Mouse (Mus musculus) stomach, postnatal 0 days (tissue): ENCODE measurements around the gene Fst.

ENCODE experiments used
- CTCF ChIP-seq: IDR thresholded peaks from 2 replicates; pipeline ENCODE4 v1.5.1; 2016; ENCODE audit warnings: antibody characterized with exemption, low read depth, mild to moderate bottlenecking, moderate library complexity
- EP300 ChIP-seq: optimal IDR thresholded peaks from 2 replicates; pipeline ENCODE3; 2016; ENCODE audit warnings: antibody characterized with exemption

DNA sequence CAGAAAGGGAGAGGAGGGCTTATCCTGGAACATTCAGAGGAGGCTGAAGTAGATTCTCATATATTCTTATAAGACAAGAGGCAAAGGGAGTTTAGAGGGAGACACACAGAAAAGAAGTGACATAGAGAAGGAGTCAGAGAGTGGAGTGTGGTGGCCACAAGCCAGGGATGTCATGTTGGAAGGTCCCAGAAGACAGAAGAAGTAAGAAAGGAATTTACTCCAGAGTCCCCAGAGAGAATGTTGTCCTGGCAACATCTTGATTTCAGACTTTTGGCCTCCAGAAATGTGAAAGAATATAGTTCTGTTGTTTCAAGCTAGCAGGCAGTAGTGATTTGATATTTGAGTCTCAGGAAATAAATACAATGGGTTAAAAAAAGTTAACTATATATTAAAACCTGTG is 46.4 kb downstream of the Fst start:
- TF ChIP-seq CTCF (no peak), EP300 (no peak)
